Mouse (Mus musculus) frontal cortex, postnatal 36 days (tissue): ENCODE measurements around the gene Akap13.
"Not testable (repeated sequence)": the region's sequence is repeated elsewhere in the genome, so short reads cannot be mapped to it uniquely, and the experiment has no call there.

ENCODE experiments used
- DNase-seq, 2 experiments: peaks; one replicate each; pipeline ENCODE4 v3.0.0; 2022; ENCODE audit warnings: low spot score in 2 of 2

Akap13 gene

DNA sequence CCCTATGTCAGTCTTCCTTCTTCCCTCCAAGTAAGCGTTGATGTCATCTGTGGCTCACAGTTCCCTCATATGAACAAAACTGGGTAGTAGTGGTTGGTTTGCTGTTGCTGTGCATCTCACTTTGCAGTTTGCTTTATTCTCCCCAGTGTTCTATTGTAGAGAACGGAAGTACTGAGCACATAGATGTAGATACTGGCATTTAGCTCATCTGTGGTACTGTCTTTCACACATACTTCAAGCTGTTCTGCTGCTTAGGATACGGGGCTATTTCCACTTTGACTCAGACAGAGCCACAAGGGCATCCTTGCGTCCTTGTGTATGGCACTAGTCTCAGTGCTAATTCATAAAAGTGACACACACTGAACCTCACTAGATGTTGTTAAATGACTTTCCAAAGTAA lies 259.7 kb downstream of the Akap13 start:
- no peak for DNase-seq

DNA sequence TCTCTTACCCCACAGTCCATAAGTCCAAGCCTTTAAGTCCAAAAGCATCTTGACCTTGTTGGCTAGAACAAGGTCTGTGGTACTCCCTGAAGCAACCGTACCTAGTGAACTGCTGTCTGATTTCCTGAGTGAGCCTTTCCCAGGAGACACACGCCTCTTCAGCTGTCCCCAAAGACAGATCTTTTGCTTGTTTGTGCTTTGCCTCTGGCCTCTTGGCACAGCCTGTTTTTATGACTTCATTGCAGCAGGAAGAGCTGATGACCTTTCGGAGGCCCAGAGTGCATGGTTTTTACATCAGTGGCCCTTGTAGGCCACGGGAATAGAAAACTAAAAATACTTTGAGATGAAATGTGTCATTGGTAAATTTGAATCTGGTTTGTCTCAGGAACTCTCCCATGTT lies 260.6 kb downstream of the Akap13 start:
- no peak for DNase-seq

DNA sequence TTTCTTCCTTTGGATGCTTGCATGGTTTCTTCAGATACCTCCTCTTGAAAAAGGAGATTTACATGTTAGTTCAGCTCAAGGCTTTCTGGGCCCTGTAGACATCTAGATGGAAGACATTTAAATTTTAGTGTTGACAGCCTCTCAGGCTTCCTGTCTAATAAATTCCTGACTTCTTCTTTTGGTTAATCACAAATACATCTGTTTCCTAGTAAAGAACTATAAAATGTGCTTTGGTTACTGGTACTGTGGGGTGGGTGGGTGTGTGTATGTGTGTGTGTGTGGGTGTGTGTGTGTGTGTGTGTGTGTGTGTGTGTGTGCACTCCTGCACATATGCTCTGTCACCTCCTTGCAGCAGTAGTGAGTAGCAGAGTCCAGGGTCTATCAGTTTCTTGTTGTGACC lies 262.0 kb downstream of the Akap13 start:
- no peak for DNase-seq

DNA sequence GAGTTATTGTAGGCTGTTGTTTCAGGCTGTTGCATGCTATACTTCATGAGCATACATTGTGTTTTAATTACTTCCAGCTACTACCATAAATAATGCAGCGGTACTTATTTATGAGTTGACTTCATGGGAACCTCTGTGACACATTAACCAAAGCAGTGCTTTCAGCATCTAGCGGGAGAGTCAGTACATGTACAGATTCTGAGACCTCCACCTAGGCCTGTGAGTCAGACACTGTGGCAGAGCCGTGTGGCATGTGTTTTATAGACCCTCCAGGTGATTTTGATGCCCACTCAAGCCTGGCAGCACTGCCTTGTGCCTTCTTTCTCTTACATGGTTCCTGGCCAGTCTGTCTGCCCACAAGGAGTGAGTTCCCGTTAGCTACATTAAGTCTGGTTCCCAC lies 266.0 kb downstream of the Akap13 start:
- DNase-seq = no peak

DNA sequence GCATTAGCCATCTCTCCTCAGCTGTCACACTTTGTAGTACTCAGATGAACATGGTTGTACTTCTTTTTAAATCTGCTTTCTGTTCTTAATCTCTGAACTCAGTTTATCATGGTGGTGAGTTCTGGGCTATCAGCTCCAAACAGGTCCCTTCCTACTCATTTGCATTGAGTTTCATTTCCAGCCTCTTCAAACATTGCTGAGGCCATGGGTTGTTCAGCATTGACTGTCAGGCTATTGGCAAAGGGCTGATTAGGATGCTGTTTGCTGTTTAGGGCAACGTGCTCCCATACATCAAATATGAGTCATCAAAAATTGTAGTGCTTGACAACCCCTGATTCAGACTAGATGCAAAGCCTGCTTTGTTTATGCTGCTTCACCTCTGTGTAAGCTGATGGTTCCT lies 268.7 kb downstream of the Akap13 start:
- DNase-seq = no peak

DNA sequence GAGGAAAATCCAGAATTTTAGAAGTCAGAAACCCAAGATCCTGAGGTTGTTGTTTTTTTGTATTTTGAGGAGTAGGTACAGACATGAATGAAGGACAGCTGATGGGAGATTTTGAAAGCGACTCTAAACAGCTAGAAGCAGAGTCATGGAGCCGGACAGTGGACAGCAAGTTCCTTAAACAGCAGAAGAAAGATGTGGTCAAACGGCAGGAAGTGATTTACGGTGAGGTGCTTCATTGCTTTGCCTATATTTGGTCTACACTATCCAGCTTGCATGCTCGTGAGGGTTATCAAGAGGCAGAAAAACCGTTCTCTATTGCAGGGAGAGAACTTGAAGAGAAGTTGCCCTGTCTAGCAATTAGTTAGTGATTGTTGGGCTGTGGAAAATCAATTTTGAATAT lies 270.6 kb downstream of the Akap13 start:
- DNase-seq = no peak

DNA sequence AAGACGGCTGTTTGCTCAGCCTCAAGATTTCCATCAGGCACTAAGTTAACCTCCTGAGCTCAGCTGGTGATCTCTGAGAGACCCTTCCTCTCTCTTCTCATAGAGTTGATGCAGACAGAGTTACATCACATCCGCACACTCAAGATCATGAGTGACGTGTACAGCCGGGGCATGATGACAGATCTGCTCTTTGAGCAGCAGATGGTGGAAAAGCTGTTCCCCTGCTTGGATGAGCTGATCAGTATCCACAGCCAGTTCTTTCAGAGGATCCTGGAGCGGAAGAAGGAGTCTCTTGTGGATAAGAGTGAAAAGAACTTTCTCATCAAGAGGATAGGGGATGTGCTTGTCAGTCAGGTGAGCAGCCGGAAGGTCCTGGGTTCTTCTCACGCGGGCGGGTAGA lies 271.5 kb downstream of the Akap13 start:
- DNase-seq = no peak

DNA sequence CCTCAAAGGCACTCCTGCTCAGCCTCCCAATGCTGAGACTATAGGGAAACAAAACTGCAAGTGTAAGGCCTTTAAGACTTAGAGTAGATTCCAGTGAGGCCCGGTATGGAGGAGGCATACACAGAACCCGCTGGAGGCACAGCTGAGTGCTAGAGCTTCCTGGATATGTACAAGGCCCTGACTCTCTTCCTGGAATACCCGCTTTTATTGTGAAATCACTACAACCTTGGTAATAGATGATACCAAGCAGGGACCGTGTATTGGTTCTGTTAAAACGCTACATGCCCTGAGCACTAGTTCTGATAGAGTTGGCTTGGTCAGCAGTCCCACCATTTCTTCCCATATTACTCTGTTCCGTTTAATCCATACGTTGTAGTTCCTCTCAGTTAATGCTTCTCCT lies 274.3 kb downstream of the Akap13 start:
- no peak for DNase-seq

DNA sequence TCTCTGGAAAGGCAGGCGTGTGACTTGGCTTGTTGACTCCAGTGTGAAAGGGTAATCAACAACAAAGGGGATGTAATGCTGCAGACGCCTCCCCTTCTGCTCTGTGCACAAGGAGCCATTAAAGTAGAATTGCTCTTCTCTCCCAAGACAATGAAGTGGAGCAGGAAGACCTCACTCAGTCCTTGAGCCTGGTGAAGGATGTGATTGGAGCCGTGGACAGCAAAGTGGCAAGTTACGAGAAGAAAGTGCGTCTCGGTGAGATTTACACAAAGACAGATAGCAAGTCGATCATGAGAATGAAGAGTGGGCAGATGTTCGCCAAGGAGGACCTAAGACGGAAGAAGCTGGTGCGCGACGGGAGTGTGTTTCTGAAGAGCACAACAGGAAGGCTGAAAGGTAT lies 274.9 kb downstream of the Akap13 start:
- no peak for DNase-seq

DNA sequence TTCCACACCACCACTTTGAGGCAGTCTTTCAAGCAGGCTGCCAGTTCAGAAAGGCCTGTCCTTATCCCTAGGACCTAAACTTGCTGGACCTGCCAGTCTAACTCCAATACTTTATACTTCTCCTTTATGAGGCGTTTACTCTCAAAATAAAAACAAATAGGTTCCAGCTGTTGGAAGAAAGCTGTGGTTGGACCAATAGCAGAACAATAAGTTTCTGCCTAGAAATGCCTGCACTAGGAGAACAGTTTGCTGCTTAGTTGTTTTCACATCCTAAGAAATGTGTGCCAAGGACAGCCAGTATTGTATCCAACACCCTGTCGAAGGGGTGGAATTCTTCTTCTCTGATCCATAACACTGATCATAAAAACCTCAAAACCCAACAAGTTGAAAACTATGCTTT lies 276.6 kb downstream of the Akap13 start:
- DNase-seq = no peak

DNA sequence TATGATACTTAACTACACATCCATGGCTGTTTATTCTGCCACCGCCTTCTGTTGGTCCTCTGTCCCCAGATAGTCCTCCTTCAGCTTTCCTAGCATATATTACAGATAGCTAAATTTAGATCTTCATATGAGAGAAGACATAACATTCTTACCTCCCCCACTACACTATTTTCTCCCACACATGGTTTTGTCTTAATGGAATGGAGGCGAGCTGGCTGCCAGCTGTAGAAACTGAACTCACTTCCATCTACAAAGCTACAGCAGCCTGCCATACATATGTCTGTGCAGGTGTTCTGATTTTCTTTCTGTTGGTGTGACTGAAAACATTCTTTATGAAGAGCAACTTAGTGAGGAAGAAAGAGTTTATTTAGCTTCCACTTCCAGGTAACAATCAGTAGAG lies 277.8 kb downstream of the Akap13 start:
- peak in 1 of 2 experiments; percentile 23 for DNase-seq

DNA sequence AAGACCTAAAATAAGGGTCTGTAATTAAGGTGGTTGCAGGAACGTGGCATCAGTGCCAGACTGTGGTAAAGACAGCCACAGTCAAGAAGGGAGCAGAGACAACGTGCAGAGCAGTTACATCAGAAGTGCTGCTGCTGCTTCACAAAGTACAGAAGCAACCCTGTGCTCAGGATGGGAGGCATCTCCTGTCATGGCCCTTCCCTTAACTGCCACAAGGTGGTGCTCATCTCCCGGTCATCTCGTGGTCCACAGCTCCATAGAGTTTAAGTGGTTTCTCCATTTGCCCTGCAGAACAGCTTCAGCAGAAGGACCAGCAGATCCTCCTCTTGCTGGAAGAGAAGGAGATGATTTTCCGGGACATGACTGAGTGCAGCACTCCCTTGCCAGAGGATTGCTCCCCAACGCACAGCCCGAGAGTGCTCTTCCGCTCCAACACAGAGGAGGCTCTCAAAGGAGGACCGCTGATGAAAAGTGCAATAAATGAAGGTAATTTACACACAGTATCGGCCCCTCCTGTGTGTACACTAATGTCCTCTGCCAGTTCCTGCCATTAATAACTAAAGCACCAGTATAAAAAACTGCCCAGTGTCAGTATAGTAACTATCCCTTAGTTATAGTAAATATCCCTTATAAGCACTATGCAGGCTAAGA lies 283.9 kb downstream of the Akap13 start:
- peak; percentile 40 to 80 for DNase-seq

DNA sequence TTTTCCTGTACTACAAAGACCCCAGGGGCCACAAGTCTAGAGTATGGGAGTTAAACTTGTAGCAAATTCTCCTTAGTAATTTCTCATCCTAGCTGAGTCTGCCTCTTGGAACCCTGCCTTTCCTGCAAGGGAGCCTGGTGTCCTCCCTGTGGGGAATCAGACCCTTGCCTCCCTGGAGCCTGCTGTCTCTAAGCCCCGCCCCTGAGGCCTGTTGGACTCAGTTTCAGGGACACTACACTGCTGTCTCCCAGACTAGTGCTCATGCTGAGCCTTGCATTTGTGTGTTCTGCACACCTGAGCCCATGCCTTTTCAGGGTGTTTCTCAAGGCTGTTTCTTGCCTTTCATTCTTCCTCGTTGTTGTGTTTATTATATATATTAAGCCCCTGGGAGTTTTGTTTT lies 289.2 kb downstream of the Akap13 start:
- no peak for DNase-seq

DNA sequence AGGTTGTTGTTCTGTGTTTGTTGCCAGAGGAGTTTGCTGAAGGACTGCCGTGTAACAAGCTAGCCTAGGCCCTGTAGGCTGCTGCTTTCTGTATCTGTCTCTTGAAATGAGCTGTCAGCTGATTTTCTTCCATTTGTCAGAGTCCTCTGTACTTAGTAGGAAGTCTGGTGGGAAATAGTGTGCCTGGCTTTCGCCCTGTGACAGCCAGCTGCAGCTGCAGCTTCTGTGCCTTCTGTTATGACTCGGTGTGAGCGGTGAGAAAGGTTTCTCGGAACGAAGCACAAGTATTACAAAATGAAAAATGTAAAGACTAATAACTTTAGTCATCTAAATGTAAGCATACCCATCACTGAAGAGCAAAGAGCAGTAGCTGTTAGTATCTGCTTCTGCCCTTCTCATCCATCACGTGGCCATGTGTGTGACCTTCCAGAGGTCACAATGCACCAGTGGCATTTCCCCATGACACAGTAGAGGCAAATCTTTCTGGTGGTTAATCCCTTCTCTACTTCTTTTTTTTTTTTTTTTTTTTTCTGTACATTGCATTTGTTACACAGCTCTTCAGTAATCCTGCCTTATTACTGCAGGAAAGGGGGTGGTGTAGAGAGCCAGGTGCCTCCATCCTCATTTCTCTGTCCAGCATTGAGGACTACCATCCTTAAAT lies 289.8 kb downstream of the Akap13 start:
- no peak for DNase-seq

DNA sequence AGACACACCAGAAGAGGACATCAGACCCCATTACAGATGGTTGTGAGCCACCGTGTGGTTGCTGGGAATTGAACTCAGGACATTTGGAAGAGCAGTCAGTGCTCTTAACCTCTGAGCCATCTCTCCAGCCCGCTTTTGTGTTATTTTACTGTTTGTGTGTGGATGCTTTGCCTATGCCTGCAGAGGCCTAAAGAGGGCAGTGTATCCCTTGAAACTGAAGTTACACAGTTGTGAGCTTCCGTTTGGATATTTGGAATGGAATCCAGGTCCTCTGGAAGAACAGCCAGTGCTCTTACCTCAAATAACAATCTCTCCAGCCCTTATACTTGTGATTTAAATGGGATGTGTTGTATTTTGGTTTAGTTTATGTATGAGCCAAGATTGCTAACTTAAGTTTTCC lies 290.6 kb downstream of the Akap13 start:
- DNase-seq = not testable (repeated sequence)

DNA sequence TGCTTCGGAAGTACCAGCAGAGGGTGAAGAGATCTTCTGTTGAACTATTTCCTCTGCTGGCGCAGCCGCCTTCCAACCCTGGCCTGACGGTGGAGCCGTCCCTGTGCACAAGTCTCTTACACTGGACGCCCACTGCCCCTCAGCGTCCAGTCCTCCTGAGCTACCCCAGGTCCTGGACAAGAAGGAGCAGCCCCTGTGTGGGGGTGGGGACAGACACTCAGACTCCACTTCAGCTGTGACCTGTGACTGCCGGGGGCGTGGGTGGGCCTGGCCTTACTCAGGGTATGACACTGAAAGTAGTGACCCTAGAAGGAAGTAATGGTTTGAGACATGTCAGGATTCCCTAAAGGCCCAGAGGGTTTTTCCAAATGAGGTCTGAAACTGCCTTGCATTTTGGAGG lies 295.2 kb downstream of the Akap13 start:
- DNase-seq = no peak

DNA sequence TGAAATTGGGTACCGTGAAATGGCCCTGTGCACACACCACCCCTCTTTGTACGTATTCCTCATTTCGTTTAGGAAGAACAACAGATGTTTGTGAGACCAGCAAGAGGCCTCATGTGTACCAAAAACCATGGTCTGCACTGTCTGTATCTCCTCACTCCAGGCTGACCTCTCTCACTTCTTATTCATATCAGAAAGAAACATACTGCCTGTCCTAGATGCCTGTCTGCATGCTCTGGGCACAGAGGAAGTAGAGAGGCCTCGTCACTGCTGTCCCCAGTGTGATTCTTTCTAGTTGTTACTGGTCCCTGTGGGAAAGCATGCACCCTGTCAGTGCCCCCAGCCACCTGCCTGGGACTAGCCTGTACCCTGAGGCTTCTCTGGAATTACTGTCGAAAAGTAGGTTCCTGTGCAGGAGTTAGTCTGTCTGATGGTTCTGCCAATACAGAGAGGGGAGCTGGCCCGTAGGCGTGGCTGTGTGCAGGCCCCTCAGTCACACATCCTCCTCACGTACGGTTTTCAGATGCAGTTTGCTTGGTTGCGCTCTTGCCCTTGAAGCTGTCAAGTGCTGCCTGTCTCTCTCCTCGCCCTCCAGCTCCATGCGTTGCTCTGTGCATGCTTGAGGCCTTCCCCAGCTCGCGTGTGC lies 295.9 kb downstream of the Akap13 start:
- DNase-seq = no peak

DNA sequence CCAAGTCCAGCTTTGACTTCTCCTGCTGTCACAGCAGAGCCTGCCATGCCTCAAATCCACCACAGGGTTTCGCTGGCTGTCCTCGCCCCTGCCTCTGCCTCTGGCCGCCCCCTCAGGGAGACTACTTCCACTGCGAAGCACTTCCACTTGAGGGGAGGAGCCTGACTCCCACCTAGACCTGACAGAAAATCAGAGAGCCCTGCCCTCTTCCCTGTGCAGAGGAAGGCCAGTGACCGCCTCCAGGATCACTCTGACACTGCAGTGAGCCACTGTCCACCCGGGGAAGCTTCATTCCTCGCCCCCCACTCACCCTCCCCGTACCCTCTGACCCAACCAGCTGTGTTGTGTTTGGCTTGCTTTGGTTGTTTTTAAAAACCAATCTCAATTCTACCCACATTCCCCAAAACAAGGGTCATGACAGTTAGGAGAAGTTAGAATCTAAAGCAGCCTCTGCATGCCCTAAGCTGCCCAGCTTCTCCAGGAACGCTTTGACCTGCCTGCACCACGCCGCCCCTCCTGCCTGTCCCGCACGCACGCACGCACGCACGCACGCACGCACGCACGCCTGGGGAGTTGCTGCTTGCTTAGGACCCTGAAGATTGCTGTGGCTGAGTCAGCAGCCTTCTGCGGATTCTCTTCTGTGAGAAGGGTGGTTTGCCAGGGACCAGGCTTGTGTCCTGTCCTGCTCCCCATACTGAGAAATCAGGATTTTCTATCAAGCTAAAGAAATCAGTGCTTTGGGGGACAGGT lies 297.3 kb downstream of the Akap13 start:
- no peak for DNase-seq

DNA sequence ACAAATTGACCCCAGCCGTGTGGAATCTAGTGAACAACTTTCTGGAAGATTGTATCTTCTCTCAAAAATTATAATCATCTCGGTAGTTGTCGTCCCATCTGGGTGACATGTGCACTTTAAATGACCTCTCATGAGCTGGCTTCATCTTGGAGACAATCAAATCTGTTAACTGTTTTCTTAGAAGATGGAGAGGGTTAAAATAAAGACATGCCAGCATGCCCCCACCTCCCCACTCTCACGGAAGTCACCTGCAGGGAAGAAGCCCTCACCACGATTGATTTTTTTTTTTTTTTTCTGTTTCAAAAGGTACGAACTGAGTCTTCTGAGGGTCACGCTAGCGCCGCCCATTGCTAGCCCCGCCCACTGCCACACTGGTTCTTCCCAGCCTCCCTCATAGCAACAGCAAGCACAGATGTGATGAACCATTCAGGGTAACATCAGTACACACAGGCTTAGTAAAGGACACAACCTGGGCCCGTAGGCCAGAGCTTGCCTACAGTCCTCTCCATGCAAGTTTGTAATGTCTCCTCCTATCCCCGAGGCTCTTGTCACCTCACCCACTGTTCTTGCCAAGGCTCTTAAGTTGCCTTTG lies 298.0 kb downstream of the Akap13 start:
- no peak for DNase-seq

DNA sequence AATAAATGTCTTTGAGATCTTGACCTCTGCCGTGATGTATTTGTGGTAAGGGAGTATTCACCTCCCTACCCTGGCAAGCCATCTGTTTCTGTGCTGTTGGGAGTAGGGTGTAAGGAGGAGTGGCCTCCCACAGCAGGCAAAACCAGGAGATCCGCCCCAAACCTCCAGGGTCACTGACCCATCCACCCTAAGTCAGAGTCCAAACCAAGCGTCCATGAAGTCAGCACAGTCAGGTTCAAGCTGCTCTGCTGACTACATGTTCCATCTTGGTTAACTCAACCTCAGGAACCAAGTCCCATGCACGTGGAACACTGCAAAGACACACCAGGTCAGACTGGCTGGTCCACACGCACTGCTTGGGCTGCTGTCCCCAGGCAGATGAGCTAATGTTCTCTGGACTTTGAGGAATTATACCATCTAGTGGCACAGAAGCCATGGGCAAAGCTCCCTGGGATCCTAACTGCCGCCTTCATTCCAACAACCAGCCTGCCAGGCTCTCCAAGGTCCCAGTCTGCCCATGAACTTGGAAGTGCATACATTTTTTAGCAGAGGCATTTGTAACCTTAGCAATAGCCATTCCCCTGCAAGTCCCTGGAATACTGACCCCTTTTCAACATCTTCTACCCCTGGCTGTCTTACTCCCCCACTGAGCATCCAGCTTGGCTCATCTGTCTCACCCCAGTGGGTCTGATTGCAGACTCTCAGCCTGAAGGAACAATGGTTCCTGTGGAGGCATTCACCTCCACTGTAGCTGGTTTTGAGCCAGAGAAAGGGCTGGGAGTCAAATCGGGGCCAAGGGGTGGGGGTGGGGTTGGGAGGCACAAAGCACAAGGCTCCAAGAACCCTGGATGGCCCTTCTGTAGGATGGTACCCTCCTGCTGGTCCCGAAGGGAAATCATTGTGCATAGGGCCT lies 299.5 kb downstream of the Akap13 start:
- no peak for DNase-seq

DNA sequence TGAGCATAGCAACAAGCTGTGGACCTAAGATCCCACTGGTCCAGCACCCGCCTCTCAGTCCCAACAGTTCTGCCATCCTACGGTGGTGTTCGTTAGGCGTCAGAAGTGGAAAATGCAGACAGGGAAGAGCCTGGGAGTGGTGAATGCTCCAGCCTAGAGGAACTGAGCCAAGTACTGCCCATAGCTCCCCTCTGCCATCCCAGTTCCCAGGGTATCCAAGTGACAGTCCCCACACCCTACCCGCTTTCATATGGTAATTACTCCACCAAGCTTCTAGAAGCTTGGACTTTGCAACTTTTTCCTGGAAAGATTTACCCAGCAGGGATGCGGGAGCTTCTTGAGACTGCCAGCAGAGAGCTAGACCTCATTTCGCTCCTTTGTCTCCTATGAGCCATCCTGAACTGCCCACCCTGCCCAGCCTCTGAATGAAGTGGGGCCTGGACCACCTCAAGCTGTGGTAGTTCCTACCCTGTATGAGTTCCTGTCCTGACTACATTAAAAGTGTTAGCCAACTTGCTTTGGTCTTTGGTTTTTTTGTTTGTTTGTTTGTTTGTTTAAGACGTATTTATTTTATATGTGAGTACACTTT lies 300.6 kb downstream of the Akap13 start:
- DNase-seq = no peak
